Mouse (Mus musculus): ENCODE measurements at regions not wholly inside any gene's neighbourhood (a gene's known extent, or its start where the extent isn't known, plus 50 kb on each side); places are given as distances from the start of the nearest gene placed in this dataset.

DNA sequence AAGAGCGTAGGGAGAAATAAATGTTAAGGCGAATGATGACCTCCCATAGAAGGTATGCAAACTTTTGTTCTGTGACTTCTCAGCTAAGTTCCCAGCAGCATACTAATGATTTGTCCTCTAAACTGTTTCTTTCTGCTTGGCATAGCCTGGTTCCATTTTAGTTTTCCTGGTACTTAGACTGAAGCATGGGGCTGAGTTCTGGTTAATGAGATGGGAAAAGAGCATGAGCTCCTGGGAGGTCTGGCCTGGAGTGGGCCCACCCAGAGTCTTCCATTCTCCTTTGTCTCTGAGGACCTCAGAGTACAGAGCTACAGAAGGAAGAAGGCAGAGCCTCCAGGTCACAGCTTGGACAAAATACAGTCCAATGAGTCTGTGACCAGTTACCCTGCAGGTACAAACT, 586.9 kb upstream of the B3galt2 start:
- Histone ChIP-seq H3K4me1 (ENCODE audit: control insufficient read depth, insufficient read depth, low read length) (no peaks in the 10 kb centered on the region), H3K36me3 (ENCODE audit: control insufficient read depth, insufficient read depth, low read length) (no peaks in the 10 kb centered on the region), H3K79me2 (replicated peaks; ENCODE audit: control insufficient read depth, insufficient read depth, low read length) (no peaks in the 10 kb centered on the region), H3K27me3 (ENCODE audit: control insufficient read depth, insufficient read depth, low read length) (no peaks in the 10 kb centered on the region), H3K4me3 (no peak overlapping the region), H3K9ac (ENCODE audit: low read depth, low read length) (no peak overlapping the region), H3K27ac (no peak overlapping the region)
- intact Hi-C loops (cut with DNase I) = no loop called here
- TF ChIP-seq CTCF (IDR thresholded peaks at IDR 0.05) = no peak
- TF ChIP-seq POLR2A (IDR thresholded peaks at IDR 0.05; ENCODE audit: insufficient read depth, low read depth, low read length) = no peak
- no peak for TF ChIP-seq EP300 (IDR thresholded peaks at IDR 0.05; ENCODE audit: insufficient read depth, low read depth, low read length)
- no peak for DNase-seq
- WGBS = 96% methylated on average over 2 of the region's 2 CpGs

DNA sequence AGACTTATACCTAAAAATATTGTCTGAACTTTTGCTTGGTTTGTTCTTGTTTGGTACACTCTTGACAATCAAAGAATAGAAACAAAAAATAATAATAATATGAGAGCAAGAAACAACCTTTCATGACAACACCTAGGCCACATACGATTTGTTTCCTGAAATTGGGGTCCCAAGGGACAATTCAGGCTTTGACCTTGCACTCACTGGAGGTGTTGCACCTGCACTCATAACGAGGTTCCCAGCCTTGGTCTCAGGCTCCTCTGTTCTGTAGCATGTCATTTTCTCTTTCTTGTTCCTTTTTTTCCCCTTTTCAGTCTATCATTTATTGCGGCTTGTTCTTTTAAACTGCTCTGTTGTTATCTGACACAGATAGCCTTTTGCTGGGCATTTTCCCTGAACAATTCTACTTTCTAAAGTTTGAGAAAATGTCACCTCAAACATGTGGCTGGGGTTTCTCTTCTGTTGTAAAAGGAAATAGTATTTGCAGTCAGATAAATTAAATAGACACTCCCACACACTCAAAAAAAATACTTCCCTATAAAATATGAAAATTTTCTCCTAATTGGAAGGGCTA, 585.9 kb upstream of the B3galt2 start:
- H3K79me2 ChIP-seq (replicated peaks; ENCODE audit: control insufficient read depth, insufficient read depth, low read length) = no peaks in the 10 kb centered on the region
- no peaks in the 10 kb centered on the region for H3K4me1 ChIP-seq (ENCODE audit: control insufficient read depth, insufficient read depth, low read length)
- WGBS = 55% methylated on average over 3 of the region's 3 CpGs
- H3K36me3 ChIP-seq (ENCODE audit: control insufficient read depth, insufficient read depth, low read length) = no peaks in the 10 kb centered on the region
- DNase-seq = no peak
- intact Hi-C loops (cut with DNase I) = no loop called here
- no peak overlapping the region for H3K27ac ChIP-seq
- no peaks in the 10 kb centered on the region for H3K27me3 ChIP-seq (ENCODE audit: control insufficient read depth, insufficient read depth, low read length)
- TF ChIP-seq POLR2A (IDR thresholded peaks at IDR 0.05; ENCODE audit: insufficient read depth, low read depth, low read length) (no peak), CTCF (IDR thresholded peaks at IDR 0.05) (no peak), EP300 (IDR thresholded peaks at IDR 0.05; ENCODE audit: insufficient read depth, low read depth, low read length) (no peak)
- no peak overlapping the region for H3K4me3 ChIP-seq
- no peak overlapping the region for H3K9ac ChIP-seq (ENCODE audit: low read depth, low read length)

DNA sequence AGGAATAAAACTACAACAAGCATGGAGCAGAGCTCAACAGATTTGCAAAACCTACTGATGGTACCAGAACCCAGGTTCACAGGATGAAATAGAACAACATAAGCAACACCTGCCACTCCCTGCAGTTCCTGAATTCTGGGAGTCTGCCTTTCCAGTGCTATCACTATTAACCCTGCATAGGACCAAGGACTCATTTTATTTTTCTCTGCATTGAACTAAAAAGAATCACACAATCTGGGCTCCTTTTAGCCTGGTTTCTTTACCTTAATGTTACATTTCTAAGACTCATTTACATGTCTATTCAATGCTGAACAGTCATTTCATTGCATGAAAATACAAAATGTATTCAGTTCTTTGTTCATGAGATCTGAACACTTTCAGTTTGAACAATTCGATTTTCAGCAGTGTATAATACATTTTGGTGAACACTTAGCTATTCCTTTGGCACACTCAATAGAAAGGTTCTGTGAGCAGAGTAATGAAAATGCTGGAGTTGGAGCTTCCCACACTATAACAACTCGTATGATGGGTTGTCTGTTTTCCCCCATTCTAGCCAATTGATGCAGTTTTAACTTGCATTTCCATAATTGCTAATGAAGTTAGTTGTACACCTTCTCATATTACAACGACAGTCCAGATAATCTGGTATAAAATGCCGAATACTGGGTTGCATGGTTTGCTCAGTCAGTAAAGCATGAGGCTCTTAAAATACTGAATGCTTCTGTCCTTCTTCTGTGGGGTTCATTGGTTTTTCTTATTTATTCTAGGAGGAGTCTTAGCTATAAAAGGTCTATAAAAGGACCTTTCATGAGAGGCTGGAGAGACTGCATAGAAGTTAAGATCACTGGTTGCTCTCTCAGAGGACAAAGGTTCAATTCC, 579.5 kb upstream of the B3galt2 start:
- Histone ChIP-seq H3K36me3 (ENCODE audit: control insufficient read depth, insufficient read depth, low read length) (no peaks in the 10 kb centered on the region), H3K27ac (no peak overlapping the region), H3K4me1 (ENCODE audit: control insufficient read depth, insufficient read depth, low read length) (no peaks in the 10 kb centered on the region), H3K4me3 (no peak overlapping the region), H3K79me2 (replicated peaks; ENCODE audit: control insufficient read depth, insufficient read depth, low read length) (no peaks in the 10 kb centered on the region), H3K9ac (ENCODE audit: low read depth, low read length) (no peak overlapping the region), H3K27me3 (ENCODE audit: control insufficient read depth, insufficient read depth, low read length) (no peaks in the 10 kb centered on the region)
- TF ChIP-seq CTCF (IDR thresholded peaks at IDR 0.05) (no peak), EP300 (IDR thresholded peaks at IDR 0.05; ENCODE audit: insufficient read depth, low read depth, low read length) (no peak)
- DNase-seq = no peak
- WGBS = 73% methylated on average over 4 of the region's 4 CpGs
- intact Hi-C loops (cut with DNase I) = no loop called here

DNA sequence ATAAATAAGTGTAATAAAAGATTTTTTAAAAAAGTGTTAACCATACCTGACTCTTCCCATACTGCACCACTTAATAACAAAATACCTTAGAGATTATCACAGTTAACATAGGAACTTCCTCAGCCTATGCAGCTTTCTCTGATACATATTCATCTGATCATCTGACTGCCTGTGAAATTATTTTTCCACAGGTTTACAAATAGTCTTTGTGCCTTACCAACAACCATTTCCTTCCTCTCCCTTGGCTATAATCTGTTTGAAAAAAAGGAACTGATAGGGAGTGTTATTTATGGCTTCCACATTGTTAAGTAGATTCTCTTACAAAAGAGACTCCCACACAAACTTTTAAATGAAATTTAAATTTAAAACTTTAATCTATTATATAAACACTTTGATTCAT, 575.0 kb upstream of the B3galt2 start:
- Histone ChIP-seq H3K4me3 (no peak overlapping the region), H3K27ac (no peak overlapping the region), H3K4me1 (ENCODE audit: control insufficient read depth, insufficient read depth, low read length) (no peaks in the 10 kb centered on the region), H3K36me3 (ENCODE audit: control insufficient read depth, insufficient read depth, low read length) (no peaks in the 10 kb centered on the region), H3K9ac (ENCODE audit: low read depth, low read length) (no peak overlapping the region), H3K79me2 (replicated peaks; ENCODE audit: control insufficient read depth, insufficient read depth, low read length) (no peaks in the 10 kb centered on the region), H3K27me3 (ENCODE audit: control insufficient read depth, insufficient read depth, low read length) (no peaks in the 10 kb centered on the region)
- DNase-seq = no peak
- TF ChIP-seq EP300 (IDR thresholded peaks at IDR 0.05; ENCODE audit: insufficient read depth, low read depth, low read length) = no peak
- TF ChIP-seq POLR2A (IDR thresholded peaks at IDR 0.05; ENCODE audit: insufficient read depth, low read depth, low read length) = no peak
- TF ChIP-seq CTCF (IDR thresholded peaks at IDR 0.05) = no peak
- intact Hi-C loops (cut with DNase I) = no loop called here

DNA sequence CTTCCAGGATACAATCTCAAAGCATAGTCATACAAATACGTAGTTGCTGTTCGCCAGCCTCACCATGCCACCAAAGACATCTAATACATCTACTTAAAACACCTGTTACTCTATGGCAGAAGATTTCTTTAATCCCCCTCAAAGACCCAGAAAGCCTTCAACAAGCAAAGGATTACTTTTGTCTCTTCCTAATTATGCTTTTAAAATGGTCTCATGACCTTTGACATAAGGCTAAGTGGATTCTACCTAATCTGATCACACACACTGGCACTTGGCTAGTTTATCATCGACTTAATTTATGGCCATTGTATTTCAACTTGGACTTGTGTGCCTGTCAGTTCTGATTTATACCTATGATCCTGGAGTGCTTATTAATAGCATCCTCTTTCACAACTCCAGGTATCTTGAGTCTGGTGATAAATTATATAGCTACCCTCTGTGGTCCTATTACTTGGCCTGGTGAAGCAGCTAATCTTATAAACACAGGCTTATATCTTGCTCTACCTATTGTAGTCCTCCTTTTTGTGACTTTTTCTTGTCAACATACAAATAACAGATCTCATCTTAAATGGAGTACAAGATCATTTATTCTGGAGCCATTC, 568.6 kb upstream of the B3galt2 start:
- Histone ChIP-seq H3K79me2 (replicated peaks; ENCODE audit: control insufficient read depth, insufficient read depth, low read length) (no peaks in the 10 kb centered on the region), H3K27me3 (ENCODE audit: control insufficient read depth, insufficient read depth, low read length) (no peaks in the 10 kb centered on the region), H3K9ac (ENCODE audit: low read depth, low read length) (no peak overlapping the region), H3K27ac (no peak overlapping the region), H3K4me3 (no peak overlapping the region), H3K36me3 (ENCODE audit: control insufficient read depth, insufficient read depth, low read length) (no peaks in the 10 kb centered on the region), H3K4me1 (ENCODE audit: control insufficient read depth, insufficient read depth, low read length) (no peaks in the 10 kb centered on the region)
- 86% methylated on average over 3 of the region's 3 CpGs for WGBS
- intact Hi-C loops (cut with DNase I) = no loop called here
- no peak for TF ChIP-seq EP300 (IDR thresholded peaks at IDR 0.05; ENCODE audit: insufficient read depth, low read depth, low read length)
- TF ChIP-seq POLR2A (IDR thresholded peaks at IDR 0.05; ENCODE audit: insufficient read depth, low read depth, low read length) = no peak
- TF ChIP-seq CTCF (IDR thresholded peaks at IDR 0.05) = no peak
- DNase-seq = no peak

DNA sequence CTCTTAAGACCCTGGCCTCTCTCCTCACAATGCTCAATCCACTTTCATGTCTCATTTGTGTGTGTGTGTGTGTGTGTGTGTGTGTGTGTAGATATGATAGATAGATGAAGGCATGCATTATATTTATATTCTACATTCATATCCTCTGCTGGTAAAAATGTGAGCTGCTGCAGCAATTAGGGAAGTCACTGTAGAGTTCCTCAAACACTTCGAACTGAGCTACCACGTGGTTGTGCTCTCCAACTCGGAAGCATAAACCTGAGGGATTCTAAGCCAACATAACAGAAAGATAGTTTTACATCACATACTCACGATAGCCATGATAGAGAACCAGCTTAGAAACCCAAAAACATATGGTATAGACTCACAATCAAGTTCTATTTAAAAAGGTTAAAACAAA, 565.5 kb upstream of the B3galt2 start:
- TF ChIP-seq POLR2A (IDR thresholded peaks at IDR 0.05; ENCODE audit: insufficient read depth, low read depth, low read length) (no peak), CTCF (IDR thresholded peaks at IDR 0.05) (no peak), EP300 (IDR thresholded peaks at IDR 0.05; ENCODE audit: insufficient read depth, low read depth, low read length) (no peak)
- H3K36me3 ChIP-seq (ENCODE audit: control insufficient read depth, insufficient read depth, low read length) = no peaks in the 10 kb centered on the region
- no peak overlapping the region for H3K27ac ChIP-seq
- H3K9ac ChIP-seq (ENCODE audit: low read depth, low read length) = no peak overlapping the region
- 70% methylated on average over 4 of the region's 4 CpGs for WGBS
- H3K79me2 ChIP-seq (replicated peaks; ENCODE audit: control insufficient read depth, insufficient read depth, low read length) = no peaks in the 10 kb centered on the region
- H3K4me3 ChIP-seq = no peak overlapping the region
- no peak for DNase-seq
- no peaks in the 10 kb centered on the region for H3K4me1 ChIP-seq (ENCODE audit: control insufficient read depth, insufficient read depth, low read length)
- H3K27me3 ChIP-seq (ENCODE audit: control insufficient read depth, insufficient read depth, low read length) = no peaks in the 10 kb centered on the region
- intact Hi-C loops (cut with DNase I) = no loop called here
